Mouse (Mus musculus) Muller cell, postnatal 12 days (primary cell): ENCODE data around the gene Lce3a.
A peak's percentile ranks its signal among the peaks of the same experiment; 100 is the strongest.

Source experiments
- DNase-seq: peaks from one replicate; pipeline ENCODE4 v3.0.0-alpha.2; 2015; ENCODE audit errors: inconsistent ontology term

Gene Lce3a

GRCm38 (mm10) chr3:92926130-92926529 is at the start of gene Lce3a:
Gene Lce3a (minus strand): TSS chr3:92926230.
- no peak for DNase-seq

- DNase-seq = no peak
Observed at GRCm38 (mm10) chr3:92966761-92967160, 40.7 kb upstream of the Lce3a start, which contains the start of gene Lce3e. Gene Lce3e (plus strand): TSS chr3:92967061.

- DNase-seq = no peak
Observed at GRCm38 (mm10) chr3:92957090-92957489, 31.1 kb upstream of the Lce3a start, which contains the start of gene Lce3d. Gene Lce3d (plus strand): TSS chr3:92957390.

- DNase-seq = no peak
Observed at GRCm38 (mm10) chr3:92944186-92944585, 18.2 kb upstream of the Lce3a start, which contains the start of gene Lce3c. Gene Lce3c (plus strand): TSS chr3:92944486.

- no peak for DNase-seq
Observed at GRCm38 (mm10) chr3:92932679-92933078, 6.6 kb upstream of the Lce3a start, which contains the start of gene Lce3b. Gene Lce3b (plus strand): TSS chr3:92932979.

GRCm38 (mm10) chr3:92920364-92920763 is 5.7 kb downstream of the Lce3a start:
- peak; percentile 24 for DNase-seq

- peak; percentile 13 for DNase-seq
Observed at GRCm38 (mm10) chr3:92907571-92907970, 18.5 kb downstream of the Lce3a start.

- no peak for DNase-seq
Observed at GRCm38 (mm10) chr3:92905182-92905581, 20.8 kb downstream of the Lce3a start.

GRCm38 (mm10) chr3:92903640-92904039 is 22.4 kb downstream of the Lce3a start:
- DNase-seq = peak; percentile 9

GRCm38 (mm10) chr3:92902992-92903391 is 23.0 kb downstream of the Lce3a start:
- DNase-seq = no peak

GRCm38 (mm10) chr3:92894489-92894888 is 31.5 kb downstream of the Lce3a start:
- DNase-seq = no peak

GRCm38 (mm10) chr3:92894063-92894462 is 32.0 kb downstream of the Lce3a start:
- DNase-seq = no peak
